In genomic region chr5:115301615-115302014, GRCm38 (mm10) we compare ENCODE assay signal across 8 mouse cellular contexts. TPM values are rescaled to one million over a fixed set of nuclear protein-coding genes. Genes with fewer than 3 reads are reported as not detected.
DNase-seq lines count a peak whose midpoint lies in the region; ATAC-seq and TF ChIP-seq lines count a peak whose summit lies in the region.

No protein-coding gene starts in this region.

- no peak for TF ChIP-seq POLR2A in spleen, adult 2 months (IDR thresholded peaks at IDR 0.05; ENCODE audit: low read depth, low read length)
- no peak for TF ChIP-seq POLR2A in limb, embryonic 14.5 days (IDR thresholded peaks at IDR 0.05; ENCODE audit: borderline replicate concordance, extremely low read depth, insufficient read depth, insufficient read length)

- peak overlapping the region; percentile 87 for H3K4me2 ChIP-seq in forebrain, embryonic 16.5 days (ENCODE audit: low read length)
- peak overlapping the region; percentile 73 for H3K4me2 ChIP-seq in limb, embryonic 14.5 days (replicated peaks; ENCODE audit: low read depth, low read length, severe bottlenecking)
- peak overlapping the region; percentile 83 for H3K4me2 ChIP-seq in stomach, embryonic 15.5 days

- peak overlapping the region; percentile 65 for H3K9ac ChIP-seq in forebrain, embryonic 16.5 days (replicated peaks; ENCODE audit: low read depth, low read length)
- H3K9ac ChIP-seq in limb, embryonic 14.5 days (ENCODE audit: low read depth, low read length, severe bottlenecking): peak overlapping the region; percentile 54
- H3K9ac ChIP-seq in stomach, embryonic 15.5 days: peak overlapping the region; percentile 31; the same call in 1 of the 2 replicates

- H3K36me3 ChIP-seq in spleen, adult 2 months (ENCODE audit: control insufficient read depth, insufficient read depth, low read length): peaks cover 9% of the 10 kb centered on the region
- peaks cover 9% of the 10 kb centered on the region; the same call in 1 of the 2 replicates for H3K36me3 ChIP-seq in forebrain, embryonic 16.5 days (ENCODE audit: control insufficient read depth, insufficient read depth)
- H3K36me3 ChIP-seq in limb, embryonic 14.5 days (ENCODE audit: control insufficient read depth, insufficient read depth, low read length): peaks cover 29% of the 10 kb centered on the region
- H3K36me3 ChIP-seq in stomach, embryonic 15.5 days: peaks cover 10% of the 10 kb centered on the region

- DNase-seq in spleen, adult 2 months (ENCODE audit: low read depth in 1 of 2, low spot score in 2 of 2): no peak
- no peak for DNase-seq in spleen, postnatal 4 days (ENCODE audit: low spot score in 2 of 2)
- DNase-seq in limb, embryonic 14.5 days (ENCODE audit: low spot score): no peak
- DNase-seq in thymus, postnatal 10 days (ENCODE audit: low spot score in 2 of 2): no peak
- no peak for DNase-seq in MN1 (ENCODE audit: low spot score)
- DNase-seq in ovary, postnatal 10 days (ENCODE audit: low spot score): no peak

- no peaks in the 10 kb centered on the region for H3K9me3 ChIP-seq in forebrain, embryonic 16.5 days (ENCODE audit: control insufficient read depth, low read length)
- H3K9me3 ChIP-seq in limb, embryonic 14.5 days (ENCODE audit: control insufficient read depth, low read length): no peaks in the 10 kb centered on the region
- no peaks in the 10 kb centered on the region for H3K9me3 ChIP-seq in stomach, embryonic 15.5 days

- 30% methylated on average over 13 of the region's 13 CpGs for WGBS in spleen, adult 2 months
- 29% methylated on average over 13 of the region's 13 CpGs for WGBS in forebrain, embryonic 16.5 days
- WGBS in limb, embryonic 14.5 days: 21% methylated on average over 13 of the region's 13 CpGs
- 17% methylated on average over 13 of the region's 13 CpGs for WGBS in stomach, embryonic 15.5 days

- H3K27ac ChIP-seq in spleen, adult 2 months (ENCODE audit: insufficient read depth, low read length): no peak overlapping the region
- H3K27ac ChIP-seq in forebrain, embryonic 16.5 days (ENCODE audit: low read length): no peak overlapping the region; the same call in 1 of the 2 replicates
- H3K27ac ChIP-seq in limb, embryonic 14.5 days (replicated peaks; ENCODE audit: low read depth, low read length): peak overlapping the region; percentile 76
- peak overlapping the region; percentile 86 for H3K27ac ChIP-seq in stomach, embryonic 15.5 days

- H3K27me3 ChIP-seq in spleen, adult 2 months (ENCODE audit: control insufficient read depth, insufficient read depth, low read length): no peaks in the 10 kb centered on the region
- H3K27me3 ChIP-seq in forebrain, embryonic 16.5 days (replicated peaks; ENCODE audit: control insufficient read depth, insufficient read depth, low read length): no peaks in the 10 kb centered on the region
- no peaks in the 10 kb centered on the region for H3K27me3 ChIP-seq in limb, embryonic 14.5 days (ENCODE audit: control insufficient read depth, insufficient read depth, low read length)
- H3K27me3 ChIP-seq in stomach, embryonic 15.5 days (replicated peaks): no peaks in the 10 kb centered on the region

- H3K4me1 ChIP-seq in spleen, adult 2 months (ENCODE audit: control insufficient read depth, insufficient read depth, insufficient read length): peaks cover 2% of the 10 kb centered on the region; the same call in 1 of the 2 replicates
- H3K4me1 ChIP-seq in forebrain, embryonic 16.5 days (replicated peaks; ENCODE audit: control insufficient read depth, insufficient read depth, low read length): peaks cover 28% of the 10 kb centered on the region
- H3K4me1 ChIP-seq in limb, embryonic 14.5 days (ENCODE audit: control insufficient read depth, insufficient read depth, low read length): peaks cover 12% of the 10 kb centered on the region; the same call in 1 of the 2 replicates
- H3K4me1 ChIP-seq in stomach, embryonic 15.5 days: peaks cover 20% of the 10 kb centered on the region

- no peak for TF ChIP-seq CTCF in spleen, adult 2 months (IDR thresholded peaks at IDR 0.05; ENCODE audit: extremely low read depth, insufficient read depth, insufficient read length, insufficient replicate concordance)

- no peak for ATAC-seq in forebrain, embryonic 16.5 days
- ATAC-seq in limb, embryonic 14.5 days (ENCODE audit: low FRiP score, low read depth): no peak
- no peak for ATAC-seq in stomach, embryonic 15.5 days (ENCODE audit: insufficient read depth, low FRiP score, low read depth)

- peak overlapping the region; percentile 61; the same call in 1 of the 2 replicates for H3K4me3 ChIP-seq in spleen, adult 2 months (ENCODE audit: extremely low read depth, insufficient read depth, insufficient read length)
- H3K4me3 ChIP-seq in forebrain, embryonic 16.5 days (replicated peaks; ENCODE audit: low read length): peak overlapping the region; percentile 55
- peak overlapping the region; percentile 91 for H3K4me3 ChIP-seq in limb, embryonic 14.5 days (replicated peaks; ENCODE audit: low read length)
- peak overlapping the region; percentile 95 for H3K4me3 ChIP-seq in stomach, embryonic 15.5 days (replicated peaks)

RNA-seq across cellular contexts. Expression of gene Dynll1, which starts 0.8 kb away (rescaled TPM):
- 135 and 214 TPM in 2 replicates for polyA plus RNA-seq in spleen, adult 2 months (2012; rRNA removed)
- polyA plus RNA-seq in forebrain, embryonic 16.5 days (2015; fragmentation: Nextera tagmentation; extraction: Ambion mirVana): 1,337 and 1,455 TPM in 2 replicates
- polyA plus RNA-seq in limb, embryonic 14.5 days (2012; rRNA removed): 503 and 1,052 TPM in 2 replicates
- 1,814 and 1,833 TPM in 2 replicates for polyA plus RNA-seq in limb, embryonic 14.5 days (2014; fragmentation: Nextera tagmentation; extraction: Ambion mirVana)
- polyA plus RNA-seq in stomach, embryonic 15.5 days (2015; fragmentation: Nextera tagmentation; extraction: Ambion mirVana): 1,324 and 1,567 TPM in 2 replicates

RNA-seq across cellular contexts. Expression of gene Coq5, which starts 22.1 kb away (rescaled TPM):
- polyA plus RNA-seq in spleen, adult 2 months (2012; rRNA removed): 6.3 and 6.6 TPM in 2 replicates
- polyA plus RNA-seq in forebrain, embryonic 16.5 days (2015; fragmentation: Nextera tagmentation; extraction: Ambion mirVana): 62.9 and 64.3 TPM in 2 replicates
- 11.5 and 13.7 TPM in 2 replicates for polyA plus RNA-seq in limb, embryonic 14.5 days (2012; rRNA removed)
- 38.5 and 39.9 TPM in 2 replicates for polyA plus RNA-seq in limb, embryonic 14.5 days (2014; fragmentation: Nextera tagmentation; extraction: Ambion mirVana)
- 46.5 and 47.9 TPM in 2 replicates for polyA plus RNA-seq in stomach, embryonic 15.5 days (2015; fragmentation: Nextera tagmentation; extraction: Ambion mirVana)

RNA-seq across cellular contexts. Expression of gene Srsf9, which starts 25.4 kb away (rescaled TPM):
- 57.8 and 102 TPM in 2 replicates for polyA plus RNA-seq in spleen, adult 2 months (2012; rRNA removed)
- polyA plus RNA-seq in forebrain, embryonic 16.5 days (2015; fragmentation: Nextera tagmentation; extraction: Ambion mirVana): 165 and 183 TPM in 2 replicates
- polyA plus RNA-seq in limb, embryonic 14.5 days (2012; rRNA removed): 132 and 137 TPM in 2 replicates
- polyA plus RNA-seq in limb, embryonic 14.5 days (2014; fragmentation: Nextera tagmentation; extraction: Ambion mirVana): 252 and 271 TPM in 2 replicates
- polyA plus RNA-seq in stomach, embryonic 15.5 days (2015; fragmentation: Nextera tagmentation; extraction: Ambion mirVana): 233 and 262 TPM in 2 replicates

RNA-seq across cellular contexts. Expression of gene Rnf10, which starts 28.9 kb away (rescaled TPM):
- polyA plus RNA-seq in spleen, adult 2 months (2012; rRNA removed): 124 and 125 TPM in 2 replicates
- polyA plus RNA-seq in forebrain, embryonic 16.5 days (2015; fragmentation: Nextera tagmentation; extraction: Ambion mirVana): 168 and 176 TPM in 2 replicates
- 163 and 180 TPM in 2 replicates for polyA plus RNA-seq in limb, embryonic 14.5 days (2012; rRNA removed)
- polyA plus RNA-seq in limb, embryonic 14.5 days (2014; fragmentation: Nextera tagmentation; extraction: Ambion mirVana): 86.7 and 95.6 TPM in 2 replicates
- 138 and 139 TPM in 2 replicates for polyA plus RNA-seq in stomach, embryonic 15.5 days (2015; fragmentation: Nextera tagmentation; extraction: Ambion mirVana)

RNA-seq across cellular contexts. Expression of gene Gatc, which starts 39.4 kb away (rescaled TPM):
- 4.9 and 5.8 TPM in 2 replicates for polyA plus RNA-seq in spleen, adult 2 months (2012; rRNA removed)
- polyA plus RNA-seq in forebrain, embryonic 16.5 days (2015; fragmentation: Nextera tagmentation; extraction: Ambion mirVana): 35.9 and 40.7 TPM in 2 replicates
- 23.7 TPM in 2 replicates for polyA plus RNA-seq in limb, embryonic 14.5 days (2012; rRNA removed)
- polyA plus RNA-seq in limb, embryonic 14.5 days (2014; fragmentation: Nextera tagmentation; extraction: Ambion mirVana): 29.6 and 33.3 TPM in 2 replicates
- polyA plus RNA-seq in stomach, embryonic 15.5 days (2015; fragmentation: Nextera tagmentation; extraction: Ambion mirVana): 23.0 and 26.6 TPM in 2 replicates

Comparison
In these comparisons a context has a peak if more than half of its experiments do, and no peak if none do; other contexts are left out.
1. H3K27ac ChIP-seq: peak in limb, embryonic 14.5 days (single experiment) and stomach, embryonic 15.5 days (single experiment); none in spleen, adult 2 months (single experiment) and forebrain, embryonic 16.5 days (single experiment).
2. Peak in every context shown above with its lines, with median percentiles within 50 percentile points of each other: H3K4me3 ChIP-seq, H3K4me2 ChIP-seq and H3K9ac ChIP-seq.